Mouse (Mus musculus): ENCODE measurements around the gene Mcm2. TPM values are rescaled to one million over a fixed set of nuclear protein-coding genes. Genes with fewer than 3 reads are reported as not detected.
A peak's percentile ranks its signal among the peaks of the same experiment; 100 is the strongest.

Mcm2 gene
- total RNA-seq, 2 experiments from 2014 or later: 175 to 236 TPM

DNA sequence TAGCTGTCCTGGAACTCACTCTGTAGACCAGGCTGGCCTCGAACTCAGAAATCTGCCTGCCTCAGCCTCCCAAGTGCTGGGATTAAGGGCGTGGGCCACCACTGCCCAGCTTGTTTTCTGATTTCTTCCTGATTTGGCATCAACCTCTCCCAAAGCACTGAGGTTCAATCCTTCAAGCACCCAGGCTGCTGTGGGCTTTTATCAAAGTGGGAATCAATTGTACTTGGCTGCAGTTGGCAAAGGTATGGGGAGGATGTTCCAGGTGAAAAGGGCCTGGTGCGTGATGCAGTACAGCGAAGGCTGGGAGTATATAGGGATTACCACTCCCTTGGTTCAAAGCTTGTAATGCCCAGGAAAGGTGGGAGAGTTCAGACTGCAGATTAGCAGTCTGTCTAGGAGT is 506 bp upstream of the Mcm2 start:
- ATAC-seq (replicated peaks; ENCODE audit: low FRiP score, low TSS enrichment, poor library complexity, severe bottlenecking): no peak

DNA sequence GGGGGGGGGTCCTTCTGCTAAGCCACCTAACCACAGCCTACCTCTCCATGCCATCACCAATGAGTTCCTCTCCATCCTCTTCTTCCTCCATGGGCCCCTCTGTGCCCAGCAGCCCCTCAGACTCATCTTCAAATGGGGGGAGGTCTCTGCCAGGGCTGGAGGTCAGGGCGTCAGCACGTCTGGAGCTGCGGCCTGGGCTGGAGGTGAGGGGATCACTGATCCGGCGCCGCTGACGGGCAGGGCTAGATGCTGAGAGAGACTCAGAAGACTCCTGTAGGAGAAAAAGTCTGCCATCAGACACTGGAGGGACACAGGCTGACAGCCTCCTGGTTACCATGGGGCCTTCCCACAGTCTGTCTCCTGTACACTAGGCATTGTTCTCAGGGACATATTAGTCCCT is 1.3 kb downstream of the Mcm2 start:
- ATAC-seq (replicated peaks; ENCODE audit: low FRiP score, low TSS enrichment, poor library complexity, severe bottlenecking): no peak

DNA sequence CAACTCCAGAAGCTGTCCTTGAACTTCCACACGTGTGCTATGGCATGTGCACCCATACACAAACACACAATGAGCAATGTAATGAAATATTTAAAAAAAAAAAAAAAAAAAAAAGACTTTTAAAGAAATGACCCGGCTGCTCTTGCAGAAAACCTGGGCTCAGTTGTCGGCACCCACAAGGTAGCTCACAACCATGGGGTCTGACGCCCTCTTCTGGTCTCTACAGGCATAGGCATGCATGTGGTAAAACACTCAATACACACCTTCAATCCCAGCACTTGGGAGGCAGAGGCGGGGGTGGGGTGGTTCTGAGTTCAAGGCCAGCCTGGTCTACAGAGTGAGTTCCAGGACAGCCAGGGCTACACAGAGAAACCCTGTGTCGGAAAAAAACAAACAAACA is 2.6 kb downstream of the Mcm2 start:
- ATAC-seq (replicated peaks; ENCODE audit: low FRiP score, low TSS enrichment, poor library complexity, severe bottlenecking): no peak

DNA sequence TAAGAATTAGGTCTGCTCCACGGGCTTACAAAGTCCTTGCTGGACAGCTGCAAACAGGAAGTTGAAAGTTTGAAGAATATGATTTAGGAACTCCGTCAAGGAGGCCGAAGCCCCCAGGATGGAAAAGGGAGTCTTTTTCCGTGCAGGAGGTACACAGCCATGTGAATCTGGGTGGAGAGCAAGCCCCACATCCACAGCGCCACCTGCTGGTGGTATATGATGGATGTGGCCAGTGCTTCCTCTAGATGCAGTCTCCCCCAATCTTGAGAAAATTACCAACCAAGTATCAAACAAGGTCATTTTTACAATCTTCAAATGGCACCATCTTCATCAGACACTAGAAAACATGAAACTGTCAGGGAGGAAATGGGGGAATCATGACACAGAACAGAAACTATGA is 5.0 kb downstream of the Mcm2 start:
- peak; percentile 38; the same call in 1 of the 2 replicates for ATAC-seq (replicated peaks; ENCODE audit: low FRiP score, low TSS enrichment, poor library complexity, severe bottlenecking)

DNA sequence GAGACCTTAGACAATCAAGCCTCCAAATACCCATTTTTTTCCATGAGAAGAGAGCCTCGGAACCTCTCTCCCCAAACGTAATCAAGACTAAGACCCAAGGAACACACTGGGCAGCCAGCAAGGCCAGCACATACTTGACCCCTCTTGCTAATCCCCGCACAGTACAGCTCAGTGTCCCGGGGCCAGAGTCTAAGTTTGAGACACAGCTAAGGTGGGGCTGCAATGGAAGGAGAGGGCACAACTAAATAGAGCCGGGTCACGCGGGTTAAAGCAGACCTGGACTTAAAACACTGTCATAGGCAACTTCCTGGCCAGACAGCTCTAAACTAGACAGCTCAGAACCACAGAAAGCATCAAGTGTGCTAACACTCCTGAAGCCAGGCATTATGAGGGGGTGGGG is 7.7 kb downstream of the Mcm2 start:
- ATAC-seq (replicated peaks; ENCODE audit: low FRiP score, low TSS enrichment, poor library complexity, severe bottlenecking): no peak

DNA sequence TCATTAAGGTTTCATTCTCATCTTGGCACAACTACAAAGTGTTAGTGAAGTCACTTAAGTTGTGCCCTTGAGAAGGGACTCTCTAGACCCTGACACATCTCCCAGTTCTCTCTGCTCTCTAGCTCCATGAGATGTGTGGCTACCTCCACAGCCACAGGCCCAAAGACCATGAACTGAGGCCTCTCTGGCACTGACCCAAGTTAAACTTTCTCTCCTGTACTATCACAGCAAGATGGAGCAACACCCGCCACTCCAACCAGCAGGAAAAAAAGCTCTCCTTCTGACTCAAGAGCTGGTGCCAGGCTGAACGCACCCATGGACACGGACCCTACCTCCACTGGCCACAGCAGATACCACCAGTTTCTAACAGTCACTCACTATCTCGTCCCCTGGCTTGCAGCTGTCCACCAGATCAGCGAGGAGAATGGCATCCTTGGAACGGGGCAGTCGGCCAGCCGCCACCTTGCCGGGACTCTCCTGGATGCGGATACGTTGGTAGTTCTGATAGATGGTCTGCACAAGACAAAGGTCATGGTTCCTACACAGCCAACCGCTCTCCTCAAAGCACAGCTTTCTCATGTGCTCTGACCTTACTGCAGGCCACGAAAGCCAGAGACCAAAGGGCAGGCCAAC is 9.1 kb downstream of the Mcm2 start:
- no peak for ATAC-seq (replicated peaks; ENCODE audit: low FRiP score, low TSS enrichment, poor library complexity, severe bottlenecking)

DNA sequence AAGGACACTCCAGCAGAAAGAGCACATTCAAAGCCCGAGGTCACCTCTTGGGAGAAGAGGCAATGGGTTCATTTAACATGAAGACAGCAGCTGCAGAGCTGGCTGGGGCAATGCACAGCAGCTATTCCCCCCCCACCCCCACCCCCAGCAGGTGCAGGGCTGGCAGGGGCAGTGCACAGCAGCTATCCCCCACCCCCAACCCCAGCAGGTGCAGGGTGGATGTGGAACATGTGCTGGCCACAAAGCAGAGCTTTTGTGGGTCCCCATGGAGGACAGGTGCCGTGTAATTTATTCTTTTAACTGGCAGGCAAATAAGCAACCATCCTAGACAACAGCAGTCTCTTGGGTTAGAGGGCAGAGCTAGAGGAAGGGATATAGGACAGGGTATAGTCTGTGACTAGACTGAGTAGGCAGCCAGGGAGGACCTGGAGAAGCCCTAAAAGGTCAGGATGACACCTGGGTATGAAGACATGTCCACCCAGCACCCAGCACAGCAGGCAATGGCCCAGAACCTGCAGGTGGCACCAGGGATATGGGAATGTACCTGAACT is 12.1 kb downstream of the Mcm2 start:
- ATAC-seq (replicated peaks; ENCODE audit: low FRiP score, low TSS enrichment, poor library complexity, severe bottlenecking): no peak

DNA sequence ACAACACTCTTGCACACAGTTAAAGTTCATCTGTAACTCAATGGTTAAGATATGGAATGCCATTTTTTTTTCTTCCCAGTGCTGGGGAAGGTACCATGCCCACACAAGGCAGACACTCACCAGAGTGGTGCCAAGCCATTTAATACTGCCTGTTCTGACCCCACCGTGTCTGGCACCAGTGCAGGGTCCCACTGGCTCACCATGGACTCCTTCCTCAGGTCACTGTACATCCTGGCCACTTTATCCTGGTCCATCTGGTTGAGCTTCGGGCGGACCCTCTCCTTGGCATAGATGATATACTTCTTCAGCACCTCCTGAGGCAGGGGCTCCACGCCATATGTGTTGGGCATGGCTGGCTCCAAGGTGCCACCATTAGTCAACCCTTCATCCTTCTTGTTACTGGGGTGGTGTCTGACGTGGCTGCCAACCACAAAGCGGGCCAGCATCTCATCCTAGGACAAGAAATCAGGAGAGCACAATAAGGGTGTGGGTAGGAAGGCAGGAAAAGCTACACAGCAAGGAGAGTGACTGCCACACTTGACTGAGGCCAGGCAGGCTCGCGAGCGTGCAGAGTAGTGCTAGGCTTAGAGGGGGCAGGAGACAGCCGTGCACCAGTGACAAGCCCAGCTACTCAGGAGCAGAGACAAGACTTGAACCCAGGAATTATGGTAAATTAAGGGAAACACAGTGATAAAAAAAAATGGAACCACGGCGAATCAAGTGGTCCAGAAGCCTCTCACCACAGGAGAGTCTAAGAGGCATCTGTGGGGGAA is 12.8 kb downstream of the Mcm2 start:
- ATAC-seq (replicated peaks; ENCODE audit: low FRiP score, low TSS enrichment, poor library complexity, severe bottlenecking): no peak

DNA sequence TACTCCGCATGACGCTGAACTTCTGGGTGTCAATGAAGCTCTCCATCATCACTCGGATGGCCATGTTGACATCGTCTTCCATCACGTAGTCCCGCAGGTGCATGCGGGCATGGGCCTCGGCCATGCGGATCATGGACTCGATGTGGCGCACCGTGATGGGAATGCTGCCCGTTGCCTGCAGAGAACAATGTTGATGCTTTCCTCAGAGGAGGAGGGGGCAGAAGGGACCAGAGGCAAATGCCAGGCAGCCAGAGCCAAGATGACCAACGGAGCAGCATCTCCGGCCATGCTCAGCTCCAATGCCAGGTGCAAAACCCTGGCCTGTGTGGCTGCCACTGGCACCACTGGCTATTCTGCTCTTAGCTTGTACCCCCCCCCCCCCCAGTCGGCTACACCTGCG is 13.9 kb downstream of the Mcm2 start:
- ATAC-seq (replicated peaks; ENCODE audit: low FRiP score, low TSS enrichment, poor library complexity, severe bottlenecking): no peak

DNA sequence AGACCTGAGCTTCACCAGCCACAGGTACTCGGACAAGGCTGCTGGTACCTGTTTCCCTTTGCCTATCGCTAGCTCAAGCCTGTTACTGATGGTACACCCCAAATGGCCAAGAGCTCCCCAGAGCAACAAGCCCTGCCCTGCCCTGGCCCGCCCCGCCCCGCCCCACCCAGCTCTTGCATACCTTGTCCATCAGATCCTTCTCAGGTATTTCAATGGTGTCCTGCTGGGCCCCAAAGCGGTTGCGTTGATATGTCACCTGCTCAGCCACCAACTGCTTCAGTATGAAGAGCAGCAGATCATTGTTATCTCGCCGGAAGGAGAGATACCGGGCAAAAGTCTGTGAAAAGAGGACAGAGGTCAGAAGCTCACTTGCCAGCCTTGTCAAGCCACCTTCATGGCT is 14.4 kb downstream of the Mcm2 start:
- no peak for ATAC-seq (replicated peaks; ENCODE audit: low FRiP score, low TSS enrichment, poor library complexity, severe bottlenecking)

DNA sequence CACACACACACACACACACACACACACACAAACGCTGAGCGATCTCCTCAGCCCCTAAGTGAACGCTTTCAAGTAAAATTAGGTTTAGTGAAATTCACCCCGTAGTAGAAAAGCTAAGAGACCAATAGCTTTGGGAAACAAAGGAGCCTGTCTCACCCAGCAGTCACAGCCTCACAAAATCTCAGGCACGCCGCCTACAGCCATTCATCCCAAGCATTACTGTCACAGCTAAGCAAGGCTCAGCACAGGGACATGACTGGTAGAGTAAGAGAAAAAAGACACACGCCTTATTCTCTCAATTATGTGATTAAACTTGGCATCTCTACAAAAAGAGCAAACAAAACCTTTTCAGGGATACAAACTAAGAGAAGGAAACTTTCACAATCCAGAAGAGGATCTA is 17.2 kb downstream of the Mcm2 start:
- ATAC-seq (replicated peaks; ENCODE audit: low FRiP score, low TSS enrichment, poor library complexity, severe bottlenecking): no peak

DNA sequence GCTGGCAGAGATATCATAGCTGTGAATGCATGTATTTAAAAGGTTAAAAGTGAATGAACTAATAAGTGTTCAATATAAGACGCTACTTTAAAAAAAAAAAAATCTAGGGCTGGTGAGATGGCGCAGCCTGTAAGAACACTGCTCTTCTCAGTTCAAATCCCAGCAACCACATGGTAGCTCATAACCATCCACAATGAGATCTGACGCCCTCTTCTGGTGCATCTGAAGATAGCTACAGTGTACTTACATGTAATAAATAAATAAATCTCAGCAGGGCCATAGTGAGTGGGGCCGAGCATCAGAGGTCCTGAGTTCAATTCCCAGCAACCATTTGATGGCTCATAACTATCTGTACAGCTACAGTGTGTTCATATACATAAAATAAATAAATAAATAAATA is 19.1 kb downstream of the Mcm2 start:
- no peak for ATAC-seq (replicated peaks; ENCODE audit: low FRiP score, low TSS enrichment, poor library complexity, severe bottlenecking)

DNA sequence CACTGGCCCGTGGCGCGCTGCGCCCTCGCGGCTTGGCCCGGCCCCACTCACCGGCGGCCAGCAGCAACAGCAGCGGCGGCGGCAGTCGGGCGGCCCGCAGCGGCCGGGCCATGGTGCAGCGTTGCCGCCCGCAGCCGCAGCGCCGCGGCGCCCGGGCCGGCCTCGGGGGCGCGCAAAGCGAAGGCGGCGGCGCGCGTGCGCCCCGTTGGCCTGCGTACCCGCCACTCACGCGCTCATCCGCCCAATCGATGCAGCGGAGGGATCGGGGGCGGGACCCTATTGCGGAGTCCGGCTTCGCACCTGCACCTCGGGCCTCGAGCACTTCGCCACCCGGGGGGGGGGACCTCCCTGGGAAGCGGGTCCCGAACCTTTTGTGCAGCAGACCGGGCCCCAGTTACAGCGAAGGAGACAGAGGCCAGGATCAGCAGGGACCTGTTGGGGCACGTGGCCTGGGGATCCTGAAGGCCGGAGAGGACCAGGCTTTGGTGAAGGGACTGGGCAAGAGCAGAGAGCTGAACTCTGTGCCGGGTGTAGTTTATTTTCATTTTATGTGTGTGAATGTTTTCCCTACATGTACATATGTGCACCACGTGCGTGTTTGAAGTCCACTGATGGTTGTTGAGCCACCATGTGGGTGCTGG is 23.6 kb downstream of the Mcm2 start, which contains the start of gene Podxl2:
Podxl2 (minus strand) TSS at position 177 of the 641 bp plus-strand sequence.
- ATAC-seq (replicated peaks; ENCODE audit: low FRiP score, low TSS enrichment, poor library complexity, severe bottlenecking): peak; percentile 18; the same call in 1 of the 2 replicates

DNA sequence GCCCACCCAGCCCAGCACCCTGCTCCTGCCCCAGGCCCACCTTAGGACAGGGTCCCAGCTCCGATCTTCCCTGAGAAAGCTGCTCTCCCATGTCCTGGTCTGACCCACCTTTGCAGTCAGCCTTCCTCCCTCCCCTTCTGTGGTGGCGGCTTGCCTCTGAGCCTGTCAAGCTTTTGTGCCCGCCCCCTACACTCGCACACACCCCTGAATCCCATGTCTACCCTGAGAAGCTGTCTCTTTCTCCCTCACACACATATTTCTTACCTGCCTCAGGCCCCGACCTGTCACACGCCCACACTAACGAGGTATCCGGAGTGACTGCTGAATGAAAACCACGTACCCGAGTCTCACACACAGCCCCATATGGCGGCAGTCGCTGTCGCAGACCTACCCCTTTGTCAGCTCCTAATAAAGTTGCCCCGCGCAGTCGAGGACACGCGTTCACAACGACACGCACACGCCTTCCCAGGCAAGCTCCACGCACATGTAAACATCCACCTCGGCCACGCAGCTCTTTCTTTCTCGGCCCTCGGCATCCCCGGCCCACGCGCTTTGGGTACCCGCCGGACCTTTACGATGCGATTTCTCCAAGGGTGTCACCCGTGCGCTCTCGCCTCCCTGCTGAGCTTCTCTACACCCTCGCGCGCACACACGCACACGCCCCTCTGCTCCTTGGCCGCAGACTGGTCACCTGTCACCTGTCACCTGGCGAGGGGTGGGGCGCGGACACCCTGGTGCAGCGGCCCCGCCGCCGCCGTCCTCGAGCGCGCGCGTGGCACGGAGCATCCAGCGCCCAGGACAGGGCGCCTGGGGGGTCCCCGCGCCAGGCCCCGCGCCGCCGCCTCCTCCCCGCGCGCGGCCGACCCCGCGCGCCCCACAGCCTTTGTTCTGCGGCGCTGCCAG is 24.4 kb downstream of the Mcm2 start:
- peak; percentile 22; the same call in 1 of the 2 replicates for ATAC-seq (replicated peaks; ENCODE audit: low FRiP score, low TSS enrichment, poor library complexity, severe bottlenecking)

DNA sequence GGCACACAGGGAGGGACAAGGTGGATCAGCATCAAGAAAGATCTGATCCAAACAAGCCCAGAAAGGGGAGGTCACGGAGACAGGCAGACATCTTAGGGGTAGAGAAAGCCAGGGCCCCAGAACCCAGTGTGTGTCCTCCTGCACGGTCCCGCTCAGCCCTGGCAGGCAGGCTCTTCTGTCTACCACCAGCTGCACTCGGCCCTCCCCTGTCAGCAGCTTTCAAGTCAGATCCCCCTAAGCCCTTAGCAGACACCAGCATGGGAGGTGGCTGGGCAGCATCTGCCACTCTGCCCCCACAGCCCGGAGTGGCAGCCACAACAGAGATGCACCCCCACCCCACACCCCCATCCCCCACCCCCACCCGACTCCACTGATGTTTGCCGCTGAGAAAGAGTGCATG is 25.8 kb downstream of the Mcm2 start:
- no peak for ATAC-seq (replicated peaks; ENCODE audit: low FRiP score, low TSS enrichment, poor library complexity, severe bottlenecking)

DNA sequence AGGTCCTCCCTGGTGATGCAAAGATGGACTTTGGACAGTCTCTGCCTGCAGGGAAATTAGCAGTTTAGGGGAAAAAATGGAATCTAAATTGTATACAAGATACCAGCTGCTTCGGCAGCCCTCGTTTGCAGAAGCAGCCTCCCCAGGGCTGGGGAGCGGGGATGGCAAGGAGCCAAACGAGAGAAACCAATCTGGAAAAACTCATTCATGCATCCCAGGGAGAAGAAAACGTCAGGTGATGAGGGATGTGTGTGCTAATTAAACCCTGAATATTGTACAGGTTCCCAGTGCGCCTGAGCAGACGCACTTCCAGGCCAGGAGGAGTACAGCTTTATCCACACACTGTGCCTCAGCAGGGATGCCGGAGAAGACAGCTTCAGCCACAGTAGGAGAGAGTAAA is 27.0 kb downstream of the Mcm2 start:
- ATAC-seq (replicated peaks; ENCODE audit: low FRiP score, low TSS enrichment, poor library complexity, severe bottlenecking): no peak

DNA sequence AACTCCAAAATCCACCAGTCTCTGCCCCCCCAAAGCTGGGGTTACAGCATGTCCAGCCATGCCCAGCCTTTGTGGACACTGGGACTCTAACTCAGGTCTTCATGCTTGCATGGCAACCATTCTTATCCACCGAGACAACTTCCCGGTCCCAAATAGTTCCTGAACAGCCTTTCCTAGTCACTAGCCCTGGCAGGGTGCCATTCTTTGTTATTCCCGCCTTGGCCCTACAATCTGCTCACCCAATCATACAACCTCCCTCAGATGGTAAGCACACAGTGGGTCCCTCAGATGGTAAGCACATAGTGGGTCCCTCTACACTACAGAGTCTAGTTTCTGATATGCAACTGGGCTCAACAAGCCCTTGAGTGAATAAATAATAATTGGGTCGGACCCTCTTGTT is 28.0 kb downstream of the Mcm2 start:
- no peak for ATAC-seq (replicated peaks; ENCODE audit: low FRiP score, low TSS enrichment, poor library complexity, severe bottlenecking)

DNA sequence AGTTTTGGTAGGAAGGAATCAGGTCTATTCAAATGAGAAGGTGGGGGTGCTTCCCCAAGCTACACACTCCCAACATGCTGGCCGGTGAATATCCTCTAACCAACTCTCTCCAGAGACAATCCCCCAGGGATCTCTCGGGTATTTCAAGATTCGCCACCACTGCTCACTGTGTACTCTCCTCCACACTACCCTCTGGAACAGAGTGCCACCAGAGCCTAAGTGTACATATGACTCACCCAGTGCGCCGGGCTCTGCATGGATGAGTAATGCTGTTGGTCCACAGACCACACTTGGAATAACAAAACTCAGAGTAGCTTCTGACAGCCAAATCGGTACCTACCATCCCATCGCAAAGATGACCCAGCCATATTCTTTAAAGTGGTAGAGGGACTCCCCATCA is 29.1 kb downstream of the Mcm2 start:
- ATAC-seq (replicated peaks; ENCODE audit: low FRiP score, low TSS enrichment, poor library complexity, severe bottlenecking): no peak

DNA sequence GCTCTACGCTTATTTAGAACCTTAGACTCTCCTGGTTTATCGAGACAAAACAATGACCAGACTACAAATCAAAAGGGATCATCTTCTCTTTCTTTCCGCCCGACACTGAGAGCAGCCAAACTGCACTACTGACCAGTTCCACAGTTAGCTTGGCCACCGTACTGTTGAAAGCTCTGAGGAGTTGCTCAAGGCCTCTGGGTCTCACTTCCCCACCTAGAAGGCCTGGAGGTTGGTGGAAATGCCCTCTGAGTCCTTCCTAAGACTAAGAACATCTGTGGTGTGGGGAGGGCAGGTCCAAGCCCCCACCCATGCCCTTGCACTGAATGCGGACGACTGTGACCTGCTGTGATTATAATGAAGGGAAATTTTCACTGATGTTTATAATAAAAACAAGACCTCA is 32.9 kb downstream of the Mcm2 start:
- ATAC-seq (replicated peaks; ENCODE audit: low FRiP score, low TSS enrichment, poor library complexity, severe bottlenecking): no peak

All from megakaryocyte-erythroid progenitor cell, adult 5-6 weeks (primary cell).